Mouse (Mus musculus) cerebellum, adult 18-20 months (tissue): ENCODE data around the gene Tm7sf2.
"Not testable (repeated sequence)": the region's sequence is repeated elsewhere in the genome, so short reads cannot be mapped to it uniquely, and the experiment has no call there.

Source experiments
- DNase-seq, 2 experiments: peaks; one replicate each; pipeline ENCODE4 v3.0.0; 2021

Gene Tm7sf2

DNA sequence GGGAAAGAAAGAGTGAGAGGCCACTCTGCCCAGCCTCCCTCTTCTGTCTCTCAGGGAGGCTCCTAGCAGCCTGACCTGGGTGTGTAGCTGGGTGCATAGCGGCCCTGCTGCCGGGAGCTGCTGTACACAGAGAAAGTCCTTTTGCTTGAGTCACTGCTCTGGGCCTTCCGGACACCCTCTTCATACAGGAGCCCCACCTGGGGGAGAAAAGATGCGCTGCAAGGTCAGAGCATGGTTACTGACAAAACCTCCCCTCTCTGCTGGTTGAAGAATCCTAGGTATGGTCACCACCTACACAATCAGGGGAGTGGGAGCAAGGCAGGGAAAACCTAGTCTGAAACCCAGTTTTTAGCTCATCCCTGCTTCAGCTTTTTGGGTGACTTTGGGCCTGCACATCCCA is 778 bp upstream of the Tm7sf2 start:
- no peak for DNase-seq

DNA sequence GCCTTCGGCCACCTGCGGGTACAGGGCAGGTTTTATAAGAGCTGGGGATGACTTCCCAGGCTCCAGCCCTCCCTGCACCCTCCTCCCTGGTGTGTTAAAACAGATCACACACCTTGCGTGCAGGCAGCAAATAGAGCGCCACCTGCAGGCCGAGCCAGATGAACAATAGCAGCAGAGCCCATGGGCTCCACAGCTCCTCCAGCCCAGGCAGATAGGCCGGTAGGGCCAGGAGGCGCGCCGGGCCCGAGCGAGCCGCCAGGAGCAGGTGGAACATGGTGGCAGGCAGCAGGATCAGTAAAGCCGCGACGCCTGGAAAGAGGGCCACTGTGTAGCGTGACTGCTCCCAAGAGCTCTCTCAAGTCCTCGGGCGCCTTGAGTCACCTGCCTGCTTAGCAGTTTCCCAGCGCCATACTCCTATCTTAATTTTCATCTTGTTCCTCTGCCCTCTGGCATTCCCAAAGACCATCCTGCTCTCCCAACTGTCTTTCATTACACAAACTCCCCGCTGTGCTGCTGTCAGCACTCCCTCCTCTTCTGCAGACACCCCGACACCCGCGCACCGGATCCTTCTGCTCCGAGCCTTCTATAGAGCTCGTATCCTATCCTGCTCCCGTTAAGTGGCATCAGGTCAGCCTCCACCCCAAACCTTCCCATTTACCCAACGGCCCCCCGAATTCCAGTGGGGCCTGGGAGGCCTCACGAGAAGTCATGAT is 1.0 kb downstream of the Tm7sf2 start:
- peak; percentile 91 to 93 for DNase-seq

DNA sequence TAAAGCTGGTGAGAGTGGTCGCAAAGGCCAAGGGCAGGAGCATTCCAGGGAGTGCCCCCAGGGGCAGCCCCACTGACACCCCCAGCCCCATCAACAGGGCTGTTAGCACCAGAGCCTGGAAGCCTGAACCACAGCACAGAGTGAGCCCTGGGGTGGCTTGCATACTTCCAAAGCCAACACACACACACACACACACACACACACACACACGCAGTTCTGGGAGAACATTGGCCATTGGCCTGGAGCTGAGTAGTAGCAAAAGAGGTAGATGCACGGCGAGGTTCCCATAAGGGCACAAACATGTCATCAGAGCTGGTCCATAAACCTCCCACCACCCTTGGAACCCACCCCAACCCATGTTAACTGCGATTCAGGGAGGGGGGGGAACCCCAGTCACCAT is 1.6 kb downstream of the Tm7sf2 start:
- DNase-seq = no peak

DNA sequence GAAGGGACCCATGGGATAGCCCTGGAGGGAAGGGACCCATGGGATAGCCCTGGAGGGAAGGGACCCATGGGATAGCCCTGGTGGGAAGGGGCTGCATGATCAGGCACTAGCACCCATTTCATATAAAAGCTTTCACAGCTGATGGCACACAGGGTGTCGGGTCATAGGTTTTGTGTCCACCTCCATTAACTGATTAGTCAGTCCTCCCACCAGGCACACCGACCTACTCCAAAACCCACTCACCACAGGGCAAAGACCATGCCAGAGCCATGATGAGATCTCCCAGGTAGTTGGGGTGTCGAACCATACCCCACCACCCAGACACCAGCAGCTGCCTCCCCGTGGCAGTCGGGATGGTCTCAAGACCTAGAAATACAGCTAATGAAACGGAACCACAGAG is 5.1 kb downstream of the Tm7sf2 start:
- DNase-seq = no peak

DNA sequence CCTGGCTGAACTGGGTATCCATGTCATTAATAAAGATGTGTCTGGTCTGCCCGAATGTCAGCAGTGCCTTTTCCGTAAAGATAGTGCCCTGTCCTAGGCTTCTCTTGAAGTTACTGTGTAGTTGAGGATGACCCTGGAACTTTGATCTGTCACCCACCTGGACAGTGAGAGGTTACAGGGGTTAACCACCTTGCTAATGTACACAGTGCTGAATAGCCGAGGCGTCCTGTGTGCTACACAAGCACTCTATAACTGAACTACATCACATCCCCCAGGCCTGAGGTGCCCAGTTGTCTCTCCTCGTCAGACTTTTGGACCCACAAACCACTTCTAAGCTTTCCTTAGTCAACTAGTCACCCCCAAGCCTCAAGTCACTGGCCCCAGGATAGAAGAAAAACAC is 5.8 kb downstream of the Tm7sf2 start:
- DNase-seq = no peak

DNA sequence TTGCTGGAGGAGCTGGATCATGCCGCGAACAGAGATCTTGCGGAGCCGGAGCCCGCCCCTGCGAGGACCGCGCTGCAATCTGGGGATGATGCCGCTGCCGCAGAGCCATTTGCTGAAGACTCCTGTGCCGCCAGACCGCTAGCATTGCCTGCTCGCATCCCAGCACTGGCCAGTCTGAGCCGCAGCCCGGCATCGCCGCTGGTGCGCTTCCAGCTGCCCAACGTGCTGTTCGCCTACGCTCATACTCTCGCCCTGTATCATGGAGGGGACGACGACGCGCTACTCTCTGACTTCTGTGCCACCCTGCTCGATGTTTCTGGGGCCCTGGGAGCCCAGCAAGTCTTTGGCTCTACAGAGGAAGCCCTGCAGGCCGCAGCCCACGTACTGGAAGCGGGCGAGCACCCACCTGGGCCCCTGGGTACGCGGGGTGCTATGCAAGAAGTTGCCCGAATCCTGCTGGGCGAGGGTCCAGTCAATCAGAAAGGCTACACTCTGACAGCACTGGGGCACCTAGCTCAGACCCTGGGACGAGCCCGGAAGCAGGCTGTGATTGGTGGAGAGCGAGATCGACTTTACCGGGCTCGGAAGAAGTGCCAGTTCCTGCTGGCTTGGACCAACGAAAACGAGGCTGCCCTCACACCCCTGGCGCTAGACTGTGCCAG is 6.4 kb downstream of the Tm7sf2 start:
- peak; percentile 30 to 53 for DNase-seq

DNA sequence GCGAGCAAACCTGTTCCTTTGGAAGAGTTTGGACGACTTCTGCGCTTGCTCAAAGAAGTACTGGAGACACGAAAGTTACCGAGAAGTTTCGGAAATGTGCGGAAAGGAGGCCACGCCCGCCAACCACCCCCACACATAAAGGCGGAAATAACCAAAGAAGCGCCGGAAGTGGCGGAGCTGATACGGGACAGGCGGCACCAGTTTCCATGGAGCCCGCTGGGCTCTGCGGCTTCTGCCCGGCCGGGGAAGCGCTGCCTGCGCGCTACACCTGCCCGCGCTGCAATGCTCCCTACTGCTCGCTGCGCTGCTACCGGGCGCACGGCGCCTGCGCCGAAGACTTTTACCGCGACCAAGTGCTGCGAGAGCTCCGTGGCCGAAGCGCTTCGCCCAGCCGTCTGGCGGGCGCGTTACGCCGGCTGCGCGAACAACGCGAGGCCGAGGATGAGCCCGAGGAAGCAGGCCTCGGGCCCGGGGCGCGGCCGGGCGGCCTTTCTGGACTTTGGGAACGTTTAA is 7.1 kb downstream of the Tm7sf2 start, which contains the start of gene Znhit2:
Znhit2 (plus strand) TSS at position 172 of the 513 bp plus-strand sequence.
- peak; percentile 88 to 91 for DNase-seq

DNA sequence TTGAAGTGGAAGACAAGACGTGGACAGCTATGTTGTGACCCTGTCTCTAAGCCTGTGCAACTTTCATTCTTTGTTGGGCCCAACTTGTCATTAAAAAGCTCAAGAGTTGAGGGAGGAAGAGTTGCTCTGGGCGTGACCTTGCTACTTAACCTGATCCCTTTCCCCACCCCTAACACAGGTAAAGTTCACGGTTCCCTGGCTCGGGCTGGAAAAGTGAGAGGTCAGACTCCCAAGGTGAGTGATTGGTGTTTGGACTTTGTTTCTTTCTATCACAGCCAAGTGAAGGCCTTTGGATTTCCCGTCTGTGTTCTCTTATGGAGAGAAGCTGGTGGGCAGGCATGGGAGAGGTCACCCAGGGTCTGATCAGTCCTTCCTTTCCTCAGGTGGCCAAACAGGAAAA is 9.2 kb downstream of the Tm7sf2 start:
- DNase-seq = peak in 1 of 2 experiments; percentile 7

DNA sequence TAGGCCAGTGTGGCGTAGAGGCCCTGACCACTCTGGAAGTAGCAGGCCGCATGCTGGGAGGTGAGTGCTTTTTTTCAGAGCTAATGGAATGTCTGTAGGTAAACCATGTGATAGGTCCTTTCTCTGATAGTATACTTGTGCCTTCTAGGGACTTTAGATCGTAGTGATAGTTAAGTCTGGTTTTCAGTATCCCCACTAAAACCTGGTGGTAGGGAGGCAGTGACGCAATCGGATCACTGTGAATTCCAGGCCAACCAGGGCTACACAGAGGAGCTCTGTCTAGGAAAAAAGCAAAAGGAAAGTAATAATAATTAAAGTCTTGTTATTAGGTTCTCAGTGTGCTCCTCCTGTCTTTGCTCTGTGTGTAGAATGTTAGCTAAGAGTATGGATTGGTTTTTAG is 9.7 kb downstream of the Tm7sf2 start:
- no peak for DNase-seq

DNA sequence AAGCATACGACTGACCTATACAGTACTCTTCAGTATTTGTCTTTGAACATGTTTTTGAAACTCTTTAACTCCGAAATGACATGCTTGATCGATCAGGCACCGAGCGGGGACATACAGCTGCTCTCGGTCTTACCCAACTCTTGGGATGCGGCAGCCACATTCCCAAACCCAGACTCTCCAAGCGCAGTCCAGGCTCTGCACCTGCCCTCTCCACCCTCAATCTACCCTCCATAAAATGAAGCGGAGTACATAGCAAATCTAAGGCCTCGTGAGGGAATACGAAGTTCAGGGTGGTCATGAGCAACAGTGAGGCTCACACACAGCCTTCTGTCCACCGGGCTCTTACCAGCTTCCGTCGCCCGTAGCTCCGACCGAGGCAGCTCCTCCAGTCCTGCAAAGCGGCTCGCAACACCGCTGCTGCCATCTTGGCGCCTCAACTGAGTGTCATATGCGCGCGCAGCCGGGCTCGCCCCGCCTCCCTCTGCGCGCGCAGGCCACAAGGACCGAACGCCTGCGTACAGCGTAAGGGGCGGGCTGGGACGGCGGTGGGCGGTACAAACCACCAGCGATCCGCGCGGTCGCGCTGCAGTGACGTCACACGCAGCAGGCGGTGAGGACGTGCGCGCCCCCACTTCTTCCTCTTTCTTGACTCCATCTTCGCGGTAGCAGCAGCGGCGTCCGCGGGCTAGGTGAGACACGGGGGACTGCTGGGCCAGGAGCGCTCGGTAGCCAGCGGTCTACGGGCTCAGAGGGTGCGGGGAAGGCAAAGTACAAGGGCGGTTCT is 10.7 kb downstream of the Tm7sf2 start, which contains the start of the genes Mrpl49 and Fau:
Mrpl49 (minus strand) TSS at position 473 of the 784 bp plus-strand sequence.
Fau (plus strand) TSS at position 532 of the 784 bp plus-strand sequence.
- peak; percentile 97 to 99 for DNase-seq

DNA sequence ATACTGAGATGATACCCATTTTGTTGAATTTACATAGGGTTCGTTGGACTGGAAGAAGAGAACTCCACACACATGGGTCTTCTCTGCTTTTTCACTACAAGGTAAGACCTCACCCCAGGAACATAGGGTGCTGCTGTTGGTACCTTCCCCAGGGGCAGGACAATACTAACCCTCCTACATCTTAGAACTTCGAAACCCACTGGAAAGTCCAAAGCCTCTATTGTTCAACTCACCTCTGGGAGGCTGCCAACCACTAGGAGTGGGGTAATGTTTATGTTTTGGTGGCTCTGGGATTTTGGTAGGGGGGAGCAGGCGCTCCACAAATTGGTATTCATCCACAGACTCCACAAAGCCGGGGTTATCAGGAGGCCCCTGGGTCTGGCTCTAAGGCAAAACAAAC is 11.5 kb downstream of the Tm7sf2 start:
- peak; percentile 21 to 25 for DNase-seq

DNA sequence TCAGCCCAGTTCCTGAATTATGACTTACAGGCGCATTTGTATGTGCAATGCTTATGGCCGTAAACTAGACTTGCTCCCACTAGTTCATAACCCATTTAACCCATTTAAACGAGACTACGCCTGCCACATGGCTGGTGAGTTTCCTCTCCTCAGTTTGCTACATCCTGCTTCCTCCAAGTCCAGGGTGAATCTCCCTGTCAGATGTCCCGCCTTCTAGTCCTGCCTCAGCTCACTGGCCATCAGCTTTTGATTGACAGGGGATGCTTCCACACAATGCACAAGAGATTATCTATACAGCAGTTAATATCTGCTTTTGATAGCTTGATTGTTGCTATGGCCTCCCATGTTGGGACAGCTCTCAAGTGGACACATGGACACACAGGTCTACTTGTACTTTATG is 13.9 kb downstream of the Tm7sf2 start:
- no peak for DNase-seq

DNA sequence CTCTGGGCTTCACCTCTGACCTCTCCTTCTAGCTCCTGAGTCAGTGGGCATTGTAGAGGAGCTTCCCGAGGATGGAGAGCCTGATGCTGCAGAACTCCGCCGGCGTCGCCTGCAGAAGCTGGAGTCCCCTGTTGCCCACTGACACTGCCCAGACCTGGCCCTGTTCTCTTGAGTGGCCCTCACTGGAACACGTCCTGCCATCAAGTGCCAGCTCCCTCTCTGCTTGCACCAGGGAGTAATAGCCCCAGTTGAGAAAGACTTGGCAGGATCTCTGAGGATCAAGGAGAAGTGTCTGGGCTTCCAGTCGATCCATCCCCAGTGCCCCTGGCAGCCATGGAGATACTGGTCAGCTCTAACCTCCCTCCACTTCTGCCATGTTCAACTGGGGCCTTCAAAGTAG is 15.7 kb downstream of the Tm7sf2 start:
- DNase-seq = peak in 1 of 2 experiments; percentile 3

DNA sequence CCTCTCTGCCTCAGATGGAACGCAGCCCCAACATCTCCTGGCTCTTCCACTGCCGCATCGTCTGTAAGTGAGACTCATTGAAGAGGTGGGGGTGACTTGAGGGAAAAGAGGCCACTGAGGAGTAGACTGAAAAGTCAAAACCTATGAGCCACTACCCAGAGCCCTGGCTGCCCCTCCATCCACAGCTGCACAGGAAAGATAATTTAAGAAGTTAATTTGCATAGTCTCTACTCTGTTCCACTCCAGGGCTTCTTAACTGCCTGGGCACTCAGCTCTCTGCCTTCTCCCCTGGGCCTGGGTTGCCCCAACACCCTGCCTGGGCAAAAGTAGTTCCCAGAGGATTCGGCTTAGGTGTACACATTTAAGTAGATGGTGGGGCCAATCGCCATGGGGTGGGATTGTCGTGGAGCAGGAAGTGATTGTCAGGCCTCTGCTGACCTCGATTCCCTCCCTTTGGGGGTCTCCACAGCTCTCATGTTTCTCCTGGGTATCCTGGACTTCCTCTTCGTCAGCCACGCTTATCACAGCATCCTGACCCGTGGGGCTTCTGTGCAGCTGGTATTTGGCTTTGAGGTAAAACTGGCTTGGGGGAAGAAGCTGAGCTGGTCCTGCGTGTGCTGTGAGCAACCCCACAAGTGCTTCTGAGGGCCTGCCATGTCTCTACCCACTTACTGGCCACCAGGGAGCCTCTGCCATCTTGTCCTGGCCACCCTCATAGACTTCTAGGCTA is 19.3 kb downstream of the Tm7sf2 start:
- no peak for DNase-seq

DNA sequence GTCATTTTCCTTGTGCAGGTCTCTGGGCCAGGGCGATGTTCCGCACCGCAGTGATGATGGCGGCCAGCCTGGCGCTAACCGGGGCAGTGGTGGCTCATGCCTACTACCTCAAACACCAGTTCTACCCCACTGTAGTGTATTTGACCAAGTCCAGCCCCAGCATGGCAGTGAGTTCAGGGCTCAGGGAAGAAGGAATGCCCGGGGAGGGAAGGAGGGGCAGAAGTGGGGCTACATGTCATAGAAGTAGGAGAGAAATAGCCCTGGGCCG is 20.3 kb downstream of the Tm7sf2 start:
- DNase-seq = peak in 1 of 2 experiments; percentile 21

DNA sequence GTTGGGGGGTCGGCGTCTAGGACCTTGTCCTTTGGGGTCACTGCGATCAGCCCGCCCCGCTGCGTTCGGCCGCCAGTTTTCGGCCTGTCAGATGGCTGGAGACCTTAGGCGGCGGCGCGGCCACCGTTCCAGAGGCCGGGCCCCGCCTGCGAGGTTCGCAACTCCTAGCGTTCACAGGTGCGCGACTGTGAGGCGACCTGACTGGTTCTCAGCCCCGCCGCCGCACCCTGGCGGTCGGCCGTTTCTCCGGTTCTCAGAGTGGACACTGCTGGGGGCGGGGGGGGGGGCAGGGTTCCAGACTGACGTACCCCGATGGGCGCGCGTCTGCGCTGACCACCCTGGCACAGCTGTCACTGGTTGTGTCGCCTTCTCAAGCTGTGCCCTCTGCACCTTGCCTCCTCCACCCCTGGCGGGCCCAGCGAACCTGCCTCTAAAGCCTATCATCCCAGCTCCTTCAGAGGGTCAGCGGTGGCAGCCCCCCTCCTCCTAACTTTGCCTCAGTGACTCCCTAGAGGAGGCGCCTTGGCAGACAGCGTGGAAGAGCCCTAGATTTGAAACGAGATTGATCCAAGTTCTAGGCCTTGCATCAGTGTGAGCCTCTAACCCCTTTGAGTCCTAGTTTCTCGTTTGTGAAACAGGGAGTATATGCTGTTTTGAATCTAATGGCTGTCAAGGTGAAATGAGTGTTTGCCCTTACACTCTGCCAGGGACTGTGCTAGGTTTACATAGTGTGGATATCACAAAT is 20.8 kb downstream of the Tm7sf2 start:
- DNase-seq = peak in 1 of 2 experiments; percentile 31

DNA sequence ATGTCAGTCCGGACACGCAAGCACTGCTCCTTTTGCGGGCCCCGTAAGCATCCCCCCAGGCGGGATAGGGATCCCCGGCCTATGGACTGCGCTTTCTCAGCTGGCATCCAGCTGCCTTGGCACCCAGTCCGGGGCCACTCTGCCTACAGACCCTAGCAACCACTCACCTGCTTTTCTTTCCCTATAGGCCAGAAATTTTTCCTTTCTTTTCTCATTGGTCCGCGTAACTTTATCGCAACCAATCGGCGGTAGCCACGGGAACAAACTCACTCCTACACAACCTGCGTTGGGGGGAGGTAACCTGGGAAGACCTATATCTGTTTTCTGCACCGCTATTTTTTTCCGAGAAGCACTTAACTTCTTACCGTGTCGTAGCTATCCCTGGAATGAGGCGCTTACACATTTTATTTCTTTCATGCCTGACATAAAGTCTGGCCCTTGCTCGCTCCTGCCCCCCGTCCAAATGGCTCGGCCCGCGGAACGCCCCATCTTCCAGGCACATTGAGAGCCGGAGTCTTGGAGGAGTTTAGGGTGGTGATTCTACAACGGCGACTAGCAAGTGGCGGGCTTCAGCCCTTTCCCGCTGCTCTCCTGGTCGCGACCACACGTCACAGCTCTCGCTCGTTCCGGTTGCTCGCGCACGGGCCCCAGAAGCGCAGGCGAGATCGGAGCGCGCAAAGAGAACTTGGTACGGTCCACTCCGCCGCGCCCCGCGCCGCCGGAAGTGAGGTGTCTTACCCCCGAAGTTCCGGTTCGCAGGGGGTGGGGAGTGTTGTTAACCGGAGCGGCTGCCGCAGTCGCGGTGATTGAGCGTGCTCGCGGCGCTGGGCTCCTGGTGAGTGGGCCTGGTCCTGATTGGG is 21.6 kb downstream of the Tm7sf2 start, which contains the start of gene Syvn1:
Syvn1 (plus strand) TSS at position 283 of the 860 bp plus-strand sequence.
- peak; percentile 93 for DNase-seq

DNA sequence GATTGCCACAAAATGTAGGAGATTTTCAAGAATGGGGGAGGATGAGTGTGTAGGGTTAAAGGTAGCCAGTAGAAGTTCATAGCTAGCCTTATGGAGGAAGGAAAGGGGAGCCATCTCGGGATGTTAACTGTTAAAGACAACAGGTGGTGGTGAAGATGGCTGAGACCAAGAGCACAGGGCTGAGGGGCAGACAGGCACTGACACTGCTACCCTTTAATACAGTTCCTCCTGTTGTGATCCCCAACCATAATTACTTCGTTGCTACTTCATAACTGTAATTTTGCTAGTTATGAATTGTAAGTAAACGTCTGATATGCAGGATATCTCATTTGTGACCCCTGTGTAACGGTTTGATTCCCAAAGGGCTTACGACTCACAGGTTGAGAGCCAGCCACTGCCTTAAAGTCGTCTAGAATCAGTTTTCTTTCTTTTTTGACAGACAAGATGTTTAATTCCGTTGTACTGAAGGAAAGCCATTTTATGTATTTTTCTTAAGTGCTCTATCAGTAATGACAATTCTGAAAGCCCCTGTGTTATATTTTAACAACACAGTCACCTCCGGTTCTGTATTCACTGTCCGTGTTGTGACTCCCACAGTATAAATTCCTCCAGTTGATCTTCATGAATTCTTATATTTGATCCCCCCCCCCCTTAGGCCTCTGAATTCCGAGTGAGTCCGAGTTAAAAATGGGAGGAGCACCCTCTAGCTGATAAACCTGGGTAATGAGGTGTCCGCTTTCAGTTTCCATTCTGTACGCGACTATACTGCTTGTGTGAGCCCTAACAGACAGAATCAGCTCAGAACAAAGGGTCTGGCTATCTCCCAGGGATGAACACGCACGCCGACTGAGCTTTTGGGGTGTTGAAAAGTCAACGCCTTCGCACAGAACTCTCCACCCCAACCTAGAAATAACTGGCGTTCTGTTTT is 22.5 kb downstream of the Tm7sf2 start:
- peak in 1 of 2 experiments; percentile 13 for DNase-seq

DNA sequence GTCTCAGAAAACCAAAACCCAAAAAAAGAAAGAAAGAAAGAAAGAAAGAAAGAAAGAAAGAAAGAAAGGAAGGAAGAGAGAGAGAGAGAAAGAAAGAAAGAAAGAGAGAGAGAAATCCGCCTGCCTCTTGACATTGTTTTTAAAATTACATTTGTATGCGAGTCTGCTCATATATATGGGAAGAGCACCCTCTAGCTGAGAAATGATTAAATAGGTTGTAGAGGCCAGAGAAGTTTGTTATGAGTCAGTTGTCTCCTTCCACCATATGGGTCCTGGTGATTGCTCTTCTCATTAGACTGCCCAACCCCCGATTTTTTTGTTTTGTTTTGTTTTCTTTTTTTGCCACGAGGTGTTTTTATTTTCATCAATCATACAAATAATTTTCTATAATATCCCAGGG is 24.1 kb downstream of the Tm7sf2 start:
- not testable (repeated sequence) for DNase-seq

DNA sequence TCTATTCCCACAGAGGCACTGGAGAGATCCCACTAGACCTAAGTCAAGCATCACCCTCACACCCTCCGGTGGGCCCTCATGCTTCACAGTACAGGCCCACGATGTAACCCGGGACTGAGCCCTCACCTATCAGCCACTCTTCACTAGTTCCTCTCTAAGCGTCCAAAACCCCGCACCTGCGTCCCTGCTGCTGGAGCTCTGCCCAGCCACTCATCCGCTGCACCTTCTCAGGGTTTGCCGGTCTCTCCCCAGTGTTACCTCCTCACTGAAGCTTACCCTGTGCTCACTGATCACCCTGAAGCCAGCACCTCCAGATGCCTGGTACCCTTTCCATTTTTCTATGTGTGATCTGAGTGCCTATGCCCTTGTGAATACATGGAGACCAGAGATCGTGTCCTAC is 25.9 kb downstream of the Tm7sf2 start:
- peak in 1 of 2 experiments; percentile 23 for DNase-seq
